In the genomic region with DNA sequence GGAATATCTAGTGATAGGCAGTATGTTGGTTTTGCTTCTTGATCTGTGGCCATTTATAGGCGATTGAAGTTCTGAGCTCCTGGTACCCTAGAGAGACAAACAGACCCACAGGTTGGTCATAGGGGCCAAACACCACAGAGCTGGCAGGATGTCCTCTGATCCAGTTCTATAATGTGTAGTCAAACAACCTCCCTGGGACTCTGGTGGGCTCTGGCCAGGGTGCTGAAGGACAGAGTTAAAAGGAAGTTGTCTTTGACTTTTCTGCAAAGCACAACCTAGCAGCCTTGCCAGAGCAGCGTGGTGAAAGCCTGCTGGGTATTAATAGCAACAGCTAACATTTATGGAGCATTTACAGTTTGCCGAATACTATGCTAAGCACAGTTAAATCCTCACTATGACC, we compare ENCODE assay signal across 24 mouse cellular contexts.
DNase-seq lines count a peak whose midpoint lies in the region; ATAC-seq and TF ChIP-seq lines count a peak whose summit lies in the region.
"Had no signal": no experiment of that assay in that cellular context is flagged by ENCODE, and none has a peak within 500 bp of the region (broad histone marks: within the 10 kb centered on the region; RNA-seq: fewer than 3 reads in every experiment).

No protein-coding gene starts in this region.

- no peak overlapping the region for H3K4me3 ChIP-seq in lung, embryonic 14.5 days (ENCODE audit: low read depth, low read length)
- no peak overlapping the region for H3K4me3 ChIP-seq in lung, postnatal 0 days (ENCODE audit: low read depth, low read length)
- H3K4me3 ChIP-seq: erythroblast, embryonic 14.5 days; forebrain, embryonic 13.5 days; hindbrain, embryonic 15.5 days; intestine, embryonic 15.5 days; kidney, embryonic 15.5 days; layer of hippocampus, adult 2 months had no signal

- H3K9ac ChIP-seq in lung, embryonic 14.5 days, result no peak overlapping the region
- no peak overlapping the region for H3K9ac ChIP-seq in lung, postnatal 0 days (replicated peaks; ENCODE audit: low read depth)
- H3K9ac ChIP-seq: forebrain, embryonic 13.5 days; hindbrain, embryonic 15.5 days; intestine, embryonic 15.5 days; kidney, embryonic 15.5 days had no signal

- WGBS in lung, embryonic 14.5 days, result 56% methylated on average over 3 of the region's 3 CpGs
- 65% methylated on average over 3 of the region's 3 CpGs for WGBS in lung, postnatal 0 days

- intact Hi-C loops in heart, postnatal 10 days (cut with DNase I), result no loop called here
- intact Hi-C loops in left cerebral cortex, postnatal 36 days (cut with DNase I), result loop anchor here (10.0 kb wide), 1 partner anchor 210 kb away; no protein-coding TSS in a partner anchor

- no peaks in the 10 kb centered on the region for H3K9me3 ChIP-seq in lung, embryonic 14.5 days (ENCODE audit: low read depth, low read length)
- no peaks in the 10 kb centered on the region for H3K9me3 ChIP-seq in lung, postnatal 0 days (ENCODE audit: low read length)
- H3K9me3 ChIP-seq: forebrain, embryonic 13.5 days; G1E; hindbrain, embryonic 15.5 days; intestine, embryonic 15.5 days; kidney, embryonic 15.5 days had no signal

- TF ChIP-seq CTCF in lung, embryonic 14.5 days (IDR thresholded peaks at IDR 0.05; ENCODE audit: low read depth), result no peak
- TF ChIP-seq CTCF in lung, postnatal 0 days (IDR thresholded peaks at IDR 0.05), result no peak

- H3K27me3 ChIP-seq in lung, embryonic 14.5 days (ENCODE audit: insufficient read depth, low read length), result no peaks in the 10 kb centered on the region
- no peaks in the 10 kb centered on the region for H3K27me3 ChIP-seq in lung, postnatal 0 days (replicated peaks; ENCODE audit: insufficient read depth, low read length)
- H3K27me3 ChIP-seq: forebrain, embryonic 13.5 days; hindbrain, embryonic 15.5 days; intestine, embryonic 15.5 days had no signal

- no peaks in the 10 kb centered on the region for H3K4me1 ChIP-seq in lung, embryonic 14.5 days (ENCODE audit: insufficient read depth)
- no peaks in the 10 kb centered on the region for H3K4me1 ChIP-seq in lung, postnatal 0 days (ENCODE audit: insufficient read depth, low read depth, low read length)
- H3K4me1 ChIP-seq: hindbrain, embryonic 15.5 days; intestine, embryonic 15.5 days; kidney, embryonic 15.5 days had no signal

- H3K36me3 ChIP-seq in lung, embryonic 14.5 days (ENCODE audit: insufficient read depth), result no peaks in the 10 kb centered on the region
- no peaks in the 10 kb centered on the region for H3K36me3 ChIP-seq in lung, postnatal 0 days (ENCODE audit: insufficient read depth, low read length)
- H3K36me3 ChIP-seq: G1E; hindbrain, embryonic 15.5 days; intestine, embryonic 15.5 days; kidney, embryonic 15.5 days had no signal

- H3K4me2 ChIP-seq in lung, embryonic 14.5 days, result no peak overlapping the region
- H3K4me2 ChIP-seq in lung, postnatal 0 days (replicated peaks; ENCODE audit: low read depth, low read length), result no peak overlapping the region
- H3K4me2 ChIP-seq: forebrain, embryonic 13.5 days; hindbrain, embryonic 15.5 days; intestine, embryonic 15.5 days; kidney, embryonic 15.5 days; liver, embryonic 11.5 days had no signal

- no peak for TF ChIP-seq EP300 in lung, postnatal 0 days (IDR thresholded peaks at IDR 0.05)

- peak; percentile 17 for DNase-seq in adrenal gland, postnatal 10 days
- DNase-seq in adrenal gland, postnatal 4 days (ENCODE audit: low spot score in 2 of 2), result no peak
- peak; percentile 40 to 46 for DNase-seq in heart, postnatal 10 days
- DNase-seq in heart, adult 8-10 months (ENCODE audit: low spot score), result no peak
- peak; percentile 61 for DNase-seq in lung, embryonic 14.5 days
- no peak for DNase-seq in lung, postnatal 0 days (ENCODE audit: low spot score)
- DNase-seq in left cerebral cortex, postnatal 36 days (ENCODE audit: low spot score in 2 of 2), result no peak
- no peak for DNase-seq in thymus, postnatal 25 days
- DNase-seq: cerebellum, adult 9-10 months; gastrocnemius, postnatal 14 days; layer of hippocampus, postnatal 36 days; lung, adult 2 months; lung, postnatal 4 days; right cerebral cortex, postnatal 4 days; thymus, postnatal 36 days had no signal

- no peak overlapping the region for H3K27ac ChIP-seq in lung, embryonic 14.5 days (ENCODE audit: low read depth)
- H3K27ac ChIP-seq in lung, postnatal 0 days (ENCODE audit: low read length), result no peak overlapping the region
- H3K27ac ChIP-seq: forebrain, embryonic 13.5 days; hindbrain, embryonic 15.5 days; intestine, embryonic 15.5 days; kidney, embryonic 15.5 days; layer of hippocampus, adult 2 months had no signal

- no peak for ATAC-seq in lung, embryonic 14.5 days (ENCODE audit: insufficient read depth)
- ATAC-seq in lung, postnatal 0 days, result no peak
- ATAC-seq: forebrain, embryonic 13.5 days; intestine, embryonic 15.5 days; midbrain, embryonic 16.5 days had no signal

Comparison
In these comparisons a context has a peak if more than half of its experiments do, and no peak if none do; other contexts are left out.
1. DNase-seq: peak in adrenal gland, postnatal 10 days (single experiment), heart, postnatal 10 days (2 of 2) and lung, embryonic 14.5 days (single experiment); none in adrenal gland, postnatal 4 days (0 of 2), heart, adult 8-10 months (single experiment), lung, postnatal 0 days (single experiment), left cerebral cortex, postnatal 36 days (0 of 2) and thymus, postnatal 25 days (single experiment).